Mouse (Mus musculus) bone marrow, adult 2 months (tissue): ENCODE measurements at regions not wholly inside any gene's neighbourhood (a gene's known extent, or its start where the extent isn't known, plus 50 kb on each side); places are given as distances from the start of the nearest gene placed in this dataset.

Experiments used
- CTCF ChIP-seq: fragments of 200-500 bp; IDR thresholded peaks from 2 replicates; pipeline ENCODE4 v1.5.1; 2011; ENCODE audit warnings: low read length, control low read depth; ENCODE audit not compliant: control insufficient read depth, insufficient read depth
- POLR2A ChIP-seq: fragments of 200-500 bp; IDR thresholded peaks from 2 replicates; pipeline ENCODE4 v1.6.1; 2011; ENCODE audit warnings: low read depth, mild to moderate bottlenecking, control low read depth, low read length, borderline replicate concordance; ENCODE audit not compliant: control insufficient read depth

DNA sequence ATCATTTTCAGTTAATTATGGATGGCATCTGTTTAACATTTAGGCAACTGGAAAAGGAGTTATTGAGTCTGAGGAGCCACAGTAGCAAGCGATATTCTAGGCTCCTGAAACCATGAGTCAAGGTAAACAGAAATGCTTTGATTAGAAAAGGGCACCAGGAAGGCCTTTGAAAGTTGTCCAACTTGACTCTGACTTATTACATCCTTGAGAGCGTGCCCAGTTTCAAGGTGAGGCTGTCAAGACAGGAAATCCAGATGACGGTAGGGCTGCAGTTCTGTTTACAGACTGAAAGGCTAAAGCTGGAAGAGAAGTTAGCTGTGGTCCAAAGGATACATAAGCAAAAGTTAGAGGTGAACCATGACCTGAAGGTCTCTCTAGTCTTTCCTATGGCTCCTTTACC is 176.7 kb upstream of the Krr1 start:
- no peak for TF ChIP-seq CTCF
- TF ChIP-seq POLR2A: no peak
